Mouse (Mus musculus) A20 (cell line): ENCODE measurements around the gene Pdcd5.

Experiments used
- DNase-seq: peaks from one replicate; pipeline ENCODE4 v3.0.0-alpha.2; 2011; ENCODE audit warnings: low read depth, low spot score

Gene Pdcd5

DNA sequence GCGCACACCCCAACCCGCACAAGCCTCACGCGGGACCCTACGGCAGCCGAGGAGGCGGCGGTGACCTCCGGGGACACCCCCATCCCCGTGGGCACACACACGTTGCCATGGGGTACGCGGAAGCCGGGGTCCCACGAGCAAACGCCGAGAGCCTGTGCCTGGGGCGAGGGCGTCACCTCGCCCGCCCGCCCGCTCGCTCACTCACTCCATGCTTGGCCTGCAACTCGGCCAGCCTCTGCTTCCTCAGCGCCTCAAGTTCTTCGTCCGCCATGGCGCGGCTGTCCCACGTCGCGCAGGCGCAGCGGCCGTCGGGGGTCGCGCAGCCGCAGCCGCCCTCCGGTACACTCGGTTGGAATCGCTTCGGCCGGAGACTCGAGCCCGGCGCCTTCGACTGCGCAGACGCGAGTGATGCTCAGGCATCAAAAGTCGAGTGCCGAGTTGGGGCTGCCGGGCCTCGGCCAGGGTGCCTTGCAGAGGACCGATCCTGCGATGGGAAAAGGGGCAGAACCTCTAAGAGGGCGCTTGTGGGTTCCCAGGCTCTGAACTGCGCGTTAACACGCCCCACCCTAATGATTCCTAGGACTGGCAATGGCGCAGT lies at the start of gene Pdcd5:
Pdcd5 (minus strand) TSS at position 421 of the 598 bp plus-strand sequence.
- peak; percentile 98 for DNase-seq

DNA sequence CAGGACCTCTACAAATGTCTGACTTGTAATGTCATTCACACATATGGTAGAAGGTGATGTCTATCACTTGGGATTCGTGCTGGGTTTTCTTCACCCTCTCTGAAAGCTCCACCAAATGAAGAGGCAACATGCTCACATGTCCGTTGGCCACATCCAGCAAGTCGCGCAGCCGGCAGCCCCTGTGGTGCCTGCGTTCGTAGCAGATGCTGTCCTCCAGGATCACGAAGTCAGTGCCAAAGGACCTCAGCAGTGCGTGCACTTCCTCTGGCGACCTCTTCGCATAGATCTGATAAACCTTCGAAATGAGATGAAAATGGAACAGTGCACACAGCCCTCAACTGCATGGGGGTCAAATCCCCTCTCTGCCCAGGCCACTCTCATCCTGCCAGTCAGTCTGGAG lies 45.3 kb upstream of the Pdcd5 start:
- DNase-seq, result no peak

DNA sequence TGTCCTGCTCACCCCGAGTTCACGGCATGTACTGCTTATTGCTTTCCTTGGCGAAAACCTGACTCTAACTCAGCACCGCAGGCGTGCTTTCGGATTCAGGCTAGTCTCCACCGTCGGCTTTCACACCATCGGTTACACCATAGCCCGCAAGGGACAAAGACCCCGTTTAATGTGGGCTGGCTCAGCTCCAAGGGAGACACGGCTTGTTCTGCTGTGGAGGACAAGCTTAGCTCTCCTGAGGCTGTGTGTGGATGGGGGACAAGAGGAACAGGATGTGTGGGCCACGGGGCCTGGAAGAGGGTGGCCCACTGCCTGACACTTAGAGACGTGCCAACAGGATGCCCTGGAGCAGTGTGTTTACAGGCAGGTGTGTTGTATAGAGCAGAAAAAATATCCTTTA lies 44.8 kb upstream of the Pdcd5 start:
- DNase-seq, result no peak

DNA sequence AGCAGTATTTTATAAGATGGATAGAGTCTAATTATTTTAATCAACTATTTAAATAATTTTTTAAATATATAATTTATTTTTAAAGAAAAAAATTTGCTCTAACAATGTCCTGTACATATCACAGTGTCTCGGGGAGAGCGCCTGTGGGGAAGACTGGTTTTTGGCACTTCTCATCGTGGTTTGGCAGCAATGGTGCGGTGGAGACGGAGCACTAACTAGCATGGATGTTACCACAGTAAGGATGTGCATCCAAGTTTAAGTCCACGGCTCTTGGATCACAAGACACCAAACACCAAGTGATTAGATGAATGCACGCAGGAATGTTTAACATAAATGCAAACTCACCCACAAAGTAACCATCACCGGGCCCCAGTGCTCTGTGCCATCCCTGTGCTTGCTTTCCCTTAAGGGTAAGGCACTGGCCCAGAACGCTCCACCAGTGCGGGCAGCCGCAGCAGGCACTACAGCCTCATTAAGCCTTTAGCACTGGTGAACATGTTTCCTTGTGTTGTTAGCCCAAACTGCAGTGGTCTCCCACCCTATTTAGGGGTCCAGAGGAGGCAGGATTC lies 41.5 kb upstream of the Pdcd5 start:
- no peak for DNase-seq

DNA sequence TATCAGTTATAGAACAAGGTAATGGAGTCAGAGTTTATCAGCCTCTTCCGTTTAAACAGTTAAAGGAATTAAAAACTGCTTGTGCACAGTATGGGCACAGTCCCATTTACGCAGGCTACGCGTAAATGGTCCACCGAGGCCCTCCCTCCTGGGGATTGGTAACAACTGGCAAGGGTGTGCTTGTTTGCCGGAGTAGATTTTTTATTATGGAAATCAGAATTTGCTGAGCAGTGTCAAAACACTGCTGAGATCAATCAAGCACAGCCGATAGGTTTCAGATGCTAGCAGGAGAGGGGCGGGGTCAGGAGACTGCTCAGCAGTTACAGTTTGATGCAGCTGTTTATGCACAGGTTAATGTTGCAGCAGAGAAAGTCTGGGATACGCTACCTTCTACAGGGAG lies 41.0 kb upstream of the Pdcd5 start:
- DNase-seq, result no peak

DNA sequence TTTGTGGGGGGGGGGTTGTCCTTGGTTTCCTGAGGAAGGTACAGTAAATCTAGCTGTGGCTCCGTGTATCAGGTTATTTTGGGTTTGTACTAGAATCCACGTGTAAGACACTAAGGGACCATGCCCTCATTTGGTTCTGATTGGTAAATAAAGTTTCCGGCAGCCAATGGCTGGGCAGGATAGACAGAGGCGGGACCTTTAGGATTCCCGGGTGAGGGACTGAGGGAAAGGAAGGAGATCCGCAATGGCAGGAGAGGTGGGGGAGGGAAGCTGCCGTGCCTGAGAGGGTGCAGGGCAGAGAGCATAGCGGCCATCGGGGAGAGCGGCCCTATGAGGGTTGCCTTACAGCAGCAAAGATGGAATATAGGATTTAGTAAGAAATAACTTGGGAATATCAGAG lies 39.9 kb upstream of the Pdcd5 start:
- no peak for DNase-seq

DNA sequence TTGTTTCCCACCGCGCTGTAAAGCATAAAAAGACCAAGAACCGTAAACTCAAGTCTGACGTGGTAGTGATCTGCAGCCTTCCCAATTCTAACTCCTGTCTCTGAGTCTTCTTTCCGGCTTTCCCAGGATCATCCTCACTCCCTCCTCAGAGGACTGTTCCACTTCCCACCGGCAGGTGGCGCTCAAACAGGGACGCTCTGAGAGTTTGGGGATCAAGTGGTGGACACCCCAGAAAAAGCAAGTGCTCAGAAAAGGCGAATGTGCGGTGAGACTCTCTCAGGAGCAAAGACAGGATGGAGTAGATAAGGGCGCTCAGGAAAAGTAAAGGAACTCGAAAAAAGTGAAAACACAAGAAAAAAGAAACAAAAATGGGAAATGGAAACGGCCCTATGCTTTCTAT lies 39.4 kb upstream of the Pdcd5 start:
- DNase-seq, result peak; percentile 37

DNA sequence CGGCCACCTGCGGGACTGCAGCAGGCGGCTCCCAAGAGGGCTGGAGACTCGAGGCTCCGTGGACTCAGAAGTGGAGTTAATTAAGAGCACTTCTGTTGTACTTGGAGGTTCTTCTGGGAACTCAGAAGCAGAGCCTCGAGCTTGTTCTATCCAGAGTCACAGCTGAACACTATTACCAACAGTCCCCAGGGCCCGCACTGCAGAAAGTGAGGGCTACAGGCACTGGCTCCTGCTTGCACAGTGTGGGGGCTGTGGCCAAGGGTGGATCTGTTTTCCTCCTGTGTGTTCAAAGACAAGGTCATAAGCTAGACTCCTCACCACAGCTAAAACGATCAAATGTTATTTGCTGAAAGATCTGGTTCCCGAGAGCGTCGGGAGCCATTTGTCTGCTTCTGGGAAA lies 38.9 kb upstream of the Pdcd5 start:
- no peak for DNase-seq

DNA sequence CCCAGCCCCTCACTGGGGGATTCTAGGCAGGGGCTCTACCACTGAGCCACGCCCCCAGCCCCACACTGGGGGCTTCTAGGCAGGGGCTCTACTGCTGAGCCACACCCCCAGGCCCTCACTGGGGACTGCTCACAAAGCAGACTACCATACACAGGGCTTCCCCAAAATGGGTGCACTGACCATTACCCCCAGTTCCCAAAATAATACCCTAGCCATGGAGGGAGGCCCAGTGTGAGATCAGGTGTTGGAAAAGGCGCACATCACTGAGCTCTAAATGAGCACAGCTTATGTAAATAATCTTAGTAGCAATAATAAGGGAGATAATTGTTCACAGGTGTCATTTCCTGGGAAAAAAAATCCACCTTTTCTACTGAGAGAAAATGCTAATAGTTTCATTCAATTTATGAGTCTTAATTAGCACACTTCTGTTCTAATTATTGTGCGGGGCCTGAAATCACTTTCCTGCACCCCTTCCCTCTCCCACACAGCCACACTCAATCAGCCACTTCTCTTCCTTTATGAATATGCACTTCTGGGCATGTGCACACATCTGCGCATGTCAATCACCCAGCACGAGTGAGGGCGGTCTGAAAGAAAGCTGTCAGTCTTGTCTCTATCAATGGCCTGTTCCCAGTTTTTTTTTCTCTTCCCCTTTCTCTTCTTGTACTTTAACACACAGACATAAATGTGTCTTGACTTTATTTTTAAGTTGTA lies 36.2 kb upstream of the Pdcd5 start:
- DNase-seq, result peak; percentile 54

DNA sequence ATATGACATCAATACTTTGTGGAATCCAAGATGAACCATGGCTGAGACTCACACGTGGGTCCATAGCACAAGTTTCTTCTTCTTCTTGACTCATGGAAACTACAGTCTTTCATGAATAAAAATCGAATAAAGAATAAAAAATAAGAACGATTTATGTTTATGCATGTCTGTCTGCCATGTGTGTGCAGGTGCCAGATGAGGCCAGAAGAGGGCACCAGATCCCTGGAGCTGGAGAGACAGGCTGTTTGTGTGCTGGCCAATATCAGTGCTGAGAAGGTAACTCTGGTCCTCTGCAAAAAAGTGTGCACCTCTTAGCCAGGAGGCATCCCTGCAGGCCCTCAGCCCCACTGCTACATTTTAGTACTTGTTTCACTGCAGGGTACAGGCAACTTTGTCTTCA lies 34.2 kb upstream of the Pdcd5 start:
- DNase-seq, result peak; percentile 51

DNA sequence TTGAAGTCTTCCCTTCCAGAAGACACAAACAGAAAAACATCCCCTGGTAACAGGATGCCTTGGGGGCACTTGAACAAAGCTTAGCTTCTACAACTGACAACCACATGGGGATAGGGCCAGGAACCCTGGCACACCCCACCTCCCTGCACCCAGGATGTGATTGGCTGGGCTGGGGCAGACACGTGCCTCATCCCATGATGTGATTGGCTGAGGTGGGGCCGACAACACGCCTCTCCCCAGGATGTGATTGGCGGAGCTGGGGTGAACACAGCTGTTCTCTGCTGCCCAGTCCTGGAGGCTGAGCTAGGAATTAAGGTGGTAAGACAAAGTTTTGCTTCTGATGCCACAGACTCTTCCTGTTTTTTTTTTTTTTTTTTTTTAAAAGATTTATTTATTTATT lies 31.7 kb upstream of the Pdcd5 start:
- no peak for DNase-seq

DNA sequence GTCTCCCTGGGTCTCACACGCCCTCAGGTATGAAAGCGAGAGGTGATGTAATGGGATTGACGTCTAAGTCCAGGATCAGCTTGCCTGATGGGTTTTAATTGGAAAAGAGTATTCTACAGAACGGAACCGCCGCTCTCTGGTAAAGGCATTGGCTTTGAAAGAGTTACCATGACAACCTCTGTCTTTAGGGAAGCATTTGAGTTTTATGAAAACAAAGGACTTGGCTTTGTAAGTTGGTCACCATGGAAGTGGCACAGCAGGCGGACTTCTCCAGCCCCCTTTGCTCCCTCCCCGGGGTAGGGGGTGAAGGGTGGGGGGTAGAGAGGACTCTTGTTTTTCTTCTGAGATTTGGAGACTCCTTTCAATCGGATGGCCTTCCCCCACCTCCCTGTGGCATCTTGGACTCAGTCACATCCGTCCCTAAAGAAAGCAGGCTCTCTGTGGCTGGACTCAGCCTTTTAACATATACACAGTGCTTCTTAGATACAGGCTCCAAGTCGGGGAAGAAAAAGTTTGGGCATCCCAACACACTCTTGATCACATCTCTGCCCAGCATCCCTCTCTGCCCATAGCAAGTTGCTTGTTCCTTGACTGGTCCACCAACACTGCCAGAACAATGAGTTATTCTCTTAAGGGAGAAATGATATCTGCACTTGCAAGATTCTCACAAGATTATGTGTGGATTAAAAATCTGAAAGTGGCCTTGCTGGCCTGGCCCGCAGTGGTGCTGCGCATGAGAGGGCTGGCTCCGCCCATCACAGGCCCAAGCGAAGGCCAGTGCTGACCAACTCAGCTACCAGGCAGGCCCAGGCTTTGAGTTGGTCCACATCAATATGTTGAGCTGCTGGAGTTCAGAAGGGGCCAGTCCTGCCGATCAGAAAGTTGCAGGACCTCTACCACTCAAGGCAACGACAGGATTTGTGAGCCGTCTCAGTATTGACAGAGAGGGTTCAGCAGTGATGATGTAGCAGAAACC lies 21.0 kb upstream of the Pdcd5 start:
- DNase-seq, result no peak

DNA sequence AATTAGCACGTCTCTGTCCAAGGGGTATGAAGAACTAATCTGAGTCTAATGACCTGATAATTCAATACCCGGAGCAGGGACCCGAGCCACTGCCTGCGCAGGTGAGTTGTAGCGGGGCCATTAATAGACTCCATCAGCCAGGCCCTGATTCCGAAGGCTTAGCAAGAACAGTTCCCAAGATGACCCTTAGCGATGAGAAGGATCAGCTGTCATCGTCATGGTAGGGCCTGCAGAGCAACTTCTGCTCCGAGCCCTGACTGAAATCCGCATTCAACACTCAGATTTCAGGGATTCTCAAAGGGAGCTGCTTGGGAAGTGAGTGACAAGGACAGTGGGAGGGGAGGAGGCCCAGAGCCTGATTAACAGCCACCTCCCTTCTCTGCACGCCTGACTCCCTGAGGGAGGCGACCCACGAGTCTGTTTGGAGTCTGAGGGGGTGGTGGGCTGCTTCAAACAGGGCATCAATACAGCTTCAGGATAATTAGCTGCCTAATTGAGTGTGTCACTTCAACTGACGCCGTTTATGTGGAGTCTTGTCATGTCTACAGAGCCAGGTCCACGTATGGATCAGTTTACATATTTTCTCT lies 16.6 kb upstream of the Pdcd5 start:
- no peak for DNase-seq

DNA sequence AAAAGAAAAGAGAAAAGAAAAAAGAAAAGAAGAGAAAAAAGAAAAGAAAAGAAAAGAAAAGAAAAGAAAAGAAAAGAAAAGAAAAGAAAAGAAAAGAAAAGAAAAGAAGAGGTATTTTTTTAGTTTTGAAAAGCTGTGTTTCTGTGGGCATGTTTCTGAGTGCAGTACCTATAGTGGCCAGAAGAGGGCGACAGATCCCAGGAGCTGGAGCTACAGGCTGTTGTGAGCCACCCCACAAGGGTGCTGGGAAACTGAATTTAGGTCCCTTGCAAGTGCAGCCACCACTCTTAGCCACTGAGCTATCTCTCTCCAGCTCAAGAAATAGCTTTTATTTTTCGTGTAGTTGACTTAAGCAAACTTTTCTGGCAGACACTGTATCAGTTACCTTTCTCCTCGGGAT lies 11.9 kb upstream of the Pdcd5 start:
- peak; percentile 53 for DNase-seq

DNA sequence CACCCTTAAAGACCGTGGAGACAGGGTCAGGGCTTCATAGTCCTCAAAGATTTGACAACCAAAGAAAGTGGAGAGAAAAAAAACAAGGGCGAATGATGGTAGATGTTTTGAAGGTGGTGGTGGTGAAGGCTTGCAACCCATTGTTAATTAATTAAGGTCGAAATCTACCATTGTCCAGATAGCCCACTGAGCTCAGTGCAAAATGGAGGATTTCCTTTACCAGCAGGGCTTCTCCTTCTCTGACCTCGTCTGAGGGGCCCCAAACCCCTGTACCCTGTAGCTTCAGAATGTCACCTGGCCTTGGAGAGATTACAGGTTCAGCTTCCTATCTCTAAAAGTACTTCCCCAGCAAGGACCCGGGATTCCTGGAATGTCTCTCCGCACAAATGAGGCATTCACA lies 10.5 kb upstream of the Pdcd5 start:
- no peak for DNase-seq

DNA sequence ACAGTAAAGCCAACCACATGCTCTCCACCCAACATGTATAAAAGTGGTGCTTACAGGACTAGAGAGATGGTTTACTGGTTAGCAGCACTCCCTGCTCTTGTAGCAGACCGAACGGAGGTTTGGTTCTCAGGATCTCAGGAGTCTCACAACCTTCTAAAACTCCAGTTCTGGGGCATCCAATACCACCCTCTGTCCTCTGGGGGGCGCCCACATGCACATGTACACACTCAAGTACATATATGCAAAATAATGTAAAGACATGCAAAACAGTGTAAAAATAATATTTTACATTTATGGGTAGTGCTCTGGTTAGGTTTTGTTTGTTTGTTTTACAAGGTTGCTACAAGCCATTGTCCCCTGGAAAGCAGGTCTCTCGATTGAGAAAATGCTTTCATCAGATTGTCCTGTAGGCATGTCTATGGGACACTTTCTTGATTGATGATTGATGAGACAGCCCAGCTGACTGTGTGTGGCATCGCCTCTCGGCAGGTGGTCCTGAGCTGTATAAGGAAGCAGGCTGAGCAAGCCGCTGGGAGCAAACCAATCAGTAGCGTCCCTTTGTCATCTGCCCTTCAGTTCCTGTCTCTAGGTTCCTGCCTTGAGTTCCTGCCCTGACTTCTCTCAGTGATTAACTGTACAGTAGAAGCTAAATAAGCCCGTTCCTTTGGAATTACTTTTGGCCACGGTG lies 4.4 kb upstream of the Pdcd5 start:
- peak; percentile 22 for DNase-seq

DNA sequence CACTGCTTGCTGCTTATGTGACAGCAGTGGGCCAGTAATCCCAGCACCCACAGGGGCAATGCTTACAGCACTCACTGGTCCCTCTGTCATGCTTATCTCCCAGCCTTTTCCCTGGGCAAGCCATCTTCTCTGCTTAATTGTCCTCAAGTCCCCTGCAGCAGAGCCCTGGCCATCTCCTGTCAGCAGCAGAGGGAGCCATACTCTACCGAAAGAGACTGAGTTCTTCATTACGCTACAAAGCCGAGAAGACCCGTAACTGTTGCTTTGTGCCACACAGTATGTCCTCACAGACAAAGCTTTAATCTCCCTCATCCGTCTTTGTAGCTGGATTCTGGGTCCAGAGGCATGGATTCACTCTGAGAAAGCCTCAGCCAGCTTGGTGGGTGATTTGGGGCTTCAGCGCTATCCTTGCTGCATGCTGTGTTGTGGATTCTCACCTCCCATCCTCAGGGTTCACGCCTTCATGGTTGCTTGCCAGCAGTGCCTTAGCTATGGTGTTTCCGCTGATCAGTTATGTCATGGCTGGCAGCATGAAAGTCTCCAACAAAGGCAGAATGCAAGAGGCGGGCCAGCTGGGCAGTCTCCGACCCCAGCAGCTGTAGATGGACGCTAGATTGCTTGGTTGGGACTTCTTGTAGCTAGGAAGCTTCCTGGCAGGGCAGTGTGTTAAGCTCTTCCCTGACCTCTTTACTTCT lies 3.5 kb upstream of the Pdcd5 start:
- no peak for DNase-seq

DNA sequence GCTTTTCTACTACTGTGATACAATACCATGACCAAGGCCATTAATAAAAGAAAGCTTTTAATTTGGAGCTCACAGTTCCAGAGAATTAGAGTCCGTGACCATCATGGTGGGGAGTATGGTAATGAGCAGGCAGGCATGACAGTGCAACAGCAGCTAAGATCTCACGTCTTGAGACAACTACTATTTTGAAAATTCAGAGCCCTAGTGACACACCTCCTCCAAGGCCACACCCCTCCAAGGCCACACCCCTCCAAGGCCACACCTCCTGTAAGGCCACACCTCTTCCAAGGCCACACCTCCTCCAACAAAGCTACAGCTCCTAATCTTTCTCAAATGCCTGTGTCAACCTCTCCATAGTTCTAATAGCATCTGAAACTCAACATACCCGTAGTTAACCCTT lies 1.8 kb upstream of the Pdcd5 start:
- DNase-seq, result peak; percentile 88

DNA sequence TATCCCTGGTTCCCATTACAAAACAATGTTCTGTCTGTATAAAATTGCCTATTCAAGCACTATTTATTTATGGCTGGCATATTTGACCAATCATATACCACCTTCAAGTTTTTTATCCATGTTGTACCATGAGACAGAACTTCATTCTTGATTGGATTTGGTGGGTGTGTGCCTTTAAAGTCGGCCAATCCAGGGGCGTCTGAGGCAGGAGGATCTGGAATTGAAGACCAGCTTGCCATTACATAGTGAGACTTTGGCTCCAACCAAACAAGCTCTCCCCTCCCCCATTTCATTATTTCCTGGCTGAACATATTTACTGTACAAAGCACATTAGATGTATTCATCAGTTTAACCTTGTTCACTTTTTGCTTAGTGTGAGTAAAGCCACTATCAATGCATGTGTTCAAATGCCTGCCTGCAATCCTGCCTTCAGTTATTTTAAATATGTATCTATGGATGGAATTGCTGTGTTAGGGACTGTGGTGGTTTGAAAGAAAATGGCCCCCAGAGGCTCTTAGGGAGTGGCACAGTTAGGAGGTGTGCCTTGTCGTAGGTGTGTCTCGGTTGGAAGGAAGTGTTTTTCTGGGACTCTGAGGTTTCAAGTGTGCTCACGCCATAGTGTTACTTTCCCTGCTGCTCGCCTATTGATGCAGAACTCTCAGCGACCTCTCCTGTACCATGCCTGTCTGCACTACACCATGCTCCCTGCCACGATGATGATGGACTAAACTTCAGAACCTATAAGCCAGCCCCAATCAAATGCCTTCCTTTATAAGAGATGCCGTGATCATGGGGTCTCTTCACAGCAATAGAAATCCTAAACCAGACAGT lies 1.1 kb upstream of the Pdcd5 start:
- peak; percentile 82 for DNase-seq
